Mouse (Mus musculus) central nervous system, embryonic 11.5 days (tissue): ENCODE measurements around the gene Sdc1. TPM values are rescaled to one million over a fixed set of nuclear protein-coding genes. Genes with fewer than 3 reads are reported as not detected.

Experiments used
- polyA plus RNA-seq: library from polyadenylated mRNA; depleted of rRNA; stranded (reverse); fragments of >200 nt; gene quantifications from 2 replicates; pipeline ENCODE4 v1.2.3, GENCODE M21; 2012; rRNA removed

The Sdc1 gene
- polyA plus RNA-seq: 70.0 and 86.3 TPM in 2 replicates

GRCm38 (mm10) chr12:8770946-8771843, at the start of gene Sdc1:
Gene Sdc1, plus strand, starts transcription at chr12:8771323.

Other genes starting within 250 kb of the Sdc1 start
- gene Slc7a15, start 172.3 kb upstream of the Sdc1 start, polyA plus RNA-seq: not detected in 2 replicates
- gene Pum2, start 97.2 kb upstream of the Sdc1 start, polyA plus RNA-seq: 99.3 and 102 TPM in 2 replicates
- gene Laptm4a, start 150.3 kb downstream of the Sdc1 start, polyA plus RNA-seq: 175 and 297 TPM in 2 replicates
- 0.58 and 0.80 TPM in 2 replicates for gene Matn3, start 176.6 kb downstream of the Sdc1 start, polyA plus RNA-seq
- gene Wdr35, start 202.6 kb downstream of the Sdc1 start, polyA plus RNA-seq: 18.1 and 19.9 TPM in 2 replicates